Mouse (Mus musculus) midbrain, postnatal 0 days (tissue): Measurements from ENCODE around the gene Slc25a13. TPM values are rescaled to one million over a fixed set of nuclear protein-coding genes. Genes with fewer than 3 reads are reported as not detected.
"Not testable (repeated sequence)": the region's sequence is repeated elsewhere in the genome, so short reads cannot be mapped to it uniquely, and the experiment has no call there.

Source experiments
- ATAC-seq: fragments of 200-750 bp; cut with Nextera tagmentation; 2 replicates; pipeline ENCODE4 v1.8.0; 2017; ENCODE audit warnings: moderate number of reproducible peaks, mild to moderate bottlenecking, moderate TSS enrichment, moderate library complexity; ENCODE audit not compliant: low FRiP score
- DNase-seq: peaks from one replicate; pipeline ENCODE4 v3.0.0-alpha.2; 2015; ENCODE audit warnings: low spot score
- H3K27ac ChIP-seq: fragments of 300-500 bp; sonication (generic); 2 replicates; pipeline ENCODE4 v1.5.1; 2014; ENCODE audit warnings: low read depth, mild to moderate bottlenecking, low read length, mixed read lengths
- H3K27me3 ChIP-seq: fragments of 300-500 bp; sonication (generic); 2 replicates; pipeline ENCODE4 v1.6.1; 2014; ENCODE audit warnings: low read length, control low read depth, mixed read lengths; ENCODE audit not compliant: insufficient read depth
- H3K36me3 ChIP-seq: fragments of 300-500 bp; sonication (generic); 2 replicates; pipeline ENCODE4 v1.6.1; 2014; ENCODE audit warnings: low read length, control low read depth, mixed read lengths; ENCODE audit not compliant: insufficient read depth
- H3K4me1 ChIP-seq: fragments of 300-500 bp; sonication (generic); 2 replicates; pipeline ENCODE4 v1.6.1; 2014; ENCODE audit warnings: mild to moderate bottlenecking, control low read depth, antibody characterized with exemption, low read length, mixed read lengths; ENCODE audit not compliant: insufficient read depth
- H3K4me2 ChIP-seq: fragments of 300-500 bp; sonication (generic); 2 replicates; pipeline ENCODE4 v1.6.1; 2014; ENCODE audit warnings: low read depth, mild to moderate bottlenecking, low read length, mixed read lengths; ENCODE audit not compliant: poor library complexity, severe bottlenecking
- H3K4me3 ChIP-seq: fragments of 300-500 bp; sonication (generic); 2 replicates; pipeline ENCODE4 v1.5.1; 2014; ENCODE audit warnings: low read depth, mild to moderate bottlenecking, low read length, moderate library complexity
- H3K9ac ChIP-seq: fragments of 300-500 bp; sonication (generic); replicated peaks from 2 replicates; pipeline ENCODE4 v1.6.1; 2014; ENCODE audit warnings: mild to moderate bottlenecking, low read length, moderate library complexity, mixed read lengths; ENCODE audit not compliant: poor library complexity, severe bottlenecking
- H3K9me3 ChIP-seq: fragments of 300-500 bp; sonication (generic); 2 replicates; pipeline ENCODE4 v1.6.1; 2016; ENCODE audit warnings: low read length, control low read depth
- CTCF ChIP-seq: IDR thresholded peaks from 2 replicates; pipeline ENCODE4 v1.5.1; 2016; ENCODE audit warnings: antibody characterized with exemption, mild to moderate bottlenecking
- WGBS: fragments of 180-500 bp; shearing (Covaris S2); extraction: QIAGEN DNeasy Blood & Tissue Kit; methylation state at CpG from one replicate; pipeline ENCODE4 v1.1.7; 2014; 5-methylcytosine and 5-hydroxymethylcytosine counted together
- polyA plus RNA-seq: library from polyadenylated mRNA; unstranded; fragments of >200 nt; fragmentation: Nextera tagmentation; extraction: Ambion mirVana; gene quantifications from 2 replicates; pipeline ENCODE4 v1.2.1, GENCODE M21; 2015
- total RNA-seq: library from RNA; depleted of rRNA; stranded (reverse); fragments of >200 nt; gene quantifications from 2 replicates; pipeline ENCODE4 v1.2.3, GENCODE M21; 2014

Slc25a13 gene
- total and polyA plus RNA-seq, 2 experiments from 2014 or later = 2.1 to 2.4 TPM

DNA sequence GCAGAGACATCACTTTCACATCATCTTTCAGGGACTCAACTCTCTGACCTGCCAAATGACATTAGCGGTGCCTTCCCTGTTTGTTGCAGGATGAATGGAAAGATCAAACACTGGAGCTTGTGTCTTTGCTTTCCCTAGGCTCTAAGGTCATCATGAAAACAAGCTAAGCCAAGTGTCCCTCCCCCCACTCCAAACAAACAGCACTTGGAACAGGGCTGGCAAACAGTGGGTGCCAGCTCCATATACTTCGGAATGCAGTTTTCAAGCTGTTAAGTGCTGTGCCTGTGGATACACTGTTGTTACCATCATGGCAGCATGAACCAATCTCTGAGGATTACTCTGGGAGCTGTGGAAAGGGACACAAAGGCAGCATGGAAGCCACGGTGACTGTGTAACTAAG lies 9.1 kb downstream of the Slc25a13 start:
- Histone ChIP-seq H3K4me1 (no peaks in the 10 kb centered on the region), H3K27me3 (no peaks in the 10 kb centered on the region), H3K27ac (no peak overlapping the region), H3K4me3 (no peak overlapping the region), H3K9me3 (no peaks in the 10 kb centered on the region), H3K36me3 (no peaks in the 10 kb centered on the region), H3K9ac (no peak overlapping the region), H3K4me2 (no peak overlapping the region)
- ATAC-seq (no peak), DNase-seq (no peak)
- WGBS = 71% methylated on average over 3 of the region's 3 CpGs
- no peak for TF ChIP-seq CTCF

GRCm38 (mm10) chr6:6207395-6207794 lies 9.6 kb downstream of the Slc25a13 start:
- TF ChIP-seq CTCF = no peak
- no peak overlapping the region for H3K27ac ChIP-seq
- H3K36me3 ChIP-seq = no peaks in the 10 kb centered on the region
- H3K4me1 ChIP-seq = no peaks in the 10 kb centered on the region
- DNase-seq (no peak), ATAC-seq (no peak)
- no peaks in the 10 kb centered on the region for H3K27me3 ChIP-seq
- H3K9me3 ChIP-seq = no peaks in the 10 kb centered on the region
- H3K4me2 ChIP-seq = no peak overlapping the region
- no peak overlapping the region for H3K9ac ChIP-seq
- no peak overlapping the region for H3K4me3 ChIP-seq
- WGBS = 100% methylated on average over 1 of the region's 1 CpGs

- no peak for TF ChIP-seq CTCF
- no peak for ATAC-seq
- Histone ChIP-seq H3K4me3 (no peak overlapping the region), H3K9ac (no peak overlapping the region), H3K4me2 (no peak overlapping the region), H3K9me3 (no peaks in the 10 kb centered on the region), H3K27ac (no peak overlapping the region), H3K4me1 (no peaks in the 10 kb centered on the region), H3K27me3 (no peaks in the 10 kb centered on the region), H3K36me3 (no peaks in the 10 kb centered on the region)
- 95% methylated on average over 3 of the region's 3 CpGs for WGBS
- no peak for DNase-seq
Measured at GRCm38 (mm10) chr6:6205599-6206165, 11.3 kb downstream of the Slc25a13 start.

DNA sequence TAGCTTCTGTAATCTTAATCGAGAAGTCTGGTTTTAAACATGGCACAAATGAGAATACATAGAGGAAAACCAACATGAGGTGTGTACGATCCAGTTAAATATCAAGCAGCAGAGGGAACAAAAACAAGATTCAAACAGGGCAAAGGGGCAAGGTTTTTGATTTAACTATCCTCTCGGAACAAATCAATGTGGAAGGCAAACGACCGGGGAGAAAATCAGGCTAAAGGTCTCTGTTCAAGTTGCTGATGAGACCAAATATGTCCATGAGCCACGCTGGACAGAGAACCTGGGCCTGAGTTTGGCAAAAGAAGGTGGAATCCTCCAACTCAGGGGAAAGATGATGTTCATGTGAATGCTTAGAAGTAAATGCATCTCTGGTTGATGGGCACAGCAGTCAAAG lies 14.5 kb downstream of the Slc25a13 start:
- no peak overlapping the region for H3K27ac ChIP-seq
- 89% methylated on average over 6 of the region's 6 CpGs for WGBS
- H3K9me3 ChIP-seq = no peaks in the 10 kb centered on the region
- H3K27me3 ChIP-seq = no peaks in the 10 kb centered on the region
- ATAC-seq (no peak), DNase-seq (no peak)
- H3K4me2 ChIP-seq = no peak overlapping the region
- no peak for TF ChIP-seq CTCF
- H3K4me3 ChIP-seq = no peak overlapping the region
- H3K36me3 ChIP-seq = no peaks in the 10 kb centered on the region
- no peak overlapping the region for H3K9ac ChIP-seq
- no peaks in the 10 kb centered on the region for H3K4me1 ChIP-seq

- Histone ChIP-seq H3K4me1 (no peaks in the 10 kb centered on the region), H3K4me2 (no peak overlapping the region), H3K27me3 (no peaks in the 10 kb centered on the region), H3K4me3 (no peak overlapping the region), H3K27ac (no peak overlapping the region), H3K36me3 (no peaks in the 10 kb centered on the region), H3K9me3 (no peaks in the 10 kb centered on the region), H3K9ac (no peak overlapping the region)
- no peak for ATAC-seq
- 84% methylated on average over 5 of the region's 5 CpGs for WGBS
- no peak for TF ChIP-seq CTCF
- no peak for DNase-seq
Measured at GRCm38 (mm10) chr6:6201977-6202376, 15.0 kb downstream of the Slc25a13 start.

DNA sequence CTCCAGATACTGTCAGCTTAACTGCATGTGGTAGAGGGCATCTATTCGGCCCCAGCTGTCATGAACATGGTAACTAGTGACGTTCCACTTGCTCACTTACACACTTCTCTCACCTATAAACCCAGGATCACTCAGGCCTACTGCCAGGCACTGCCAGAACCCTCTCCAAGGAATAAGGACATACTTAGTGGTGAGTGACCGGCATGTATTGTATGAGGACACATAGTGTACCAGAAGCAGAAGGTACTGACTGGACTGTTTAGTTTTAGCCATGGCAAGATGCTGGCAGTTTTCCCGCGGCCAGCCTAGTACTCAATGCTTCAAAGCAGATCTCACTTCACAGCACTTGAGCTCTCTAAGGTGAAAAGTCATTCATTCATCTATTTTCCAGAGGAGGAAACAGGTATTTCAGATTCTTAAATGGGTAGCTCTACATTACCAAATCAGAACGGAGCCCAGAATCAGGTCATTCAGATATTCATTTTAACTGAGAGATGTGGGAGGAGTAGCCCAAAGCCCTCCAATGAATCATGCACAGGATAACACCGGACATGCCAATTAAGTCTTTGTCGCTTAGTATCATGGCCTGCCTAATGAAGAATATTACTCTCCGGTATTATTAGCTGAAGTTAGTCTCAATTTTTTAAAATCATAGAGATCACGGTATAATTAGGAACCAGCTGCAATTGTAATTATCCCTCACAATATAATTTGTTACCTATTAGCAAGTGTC lies 17.7 kb downstream of the Slc25a13 start:
- Histone ChIP-seq H3K4me2 (no peak overlapping the region), H3K9me3 (no peaks in the 10 kb centered on the region), H3K9ac (no peak overlapping the region), H3K4me1 (no peaks in the 10 kb centered on the region), H3K27ac (no peak overlapping the region), H3K27me3 (no peaks in the 10 kb centered on the region), H3K4me3 (no peak overlapping the region), H3K36me3 (no peaks in the 10 kb centered on the region)
- no peak for DNase-seq
- no peak for TF ChIP-seq CTCF
- ATAC-seq = no peak
- 89% methylated on average over 10 of the region's 10 CpGs for WGBS

DNA sequence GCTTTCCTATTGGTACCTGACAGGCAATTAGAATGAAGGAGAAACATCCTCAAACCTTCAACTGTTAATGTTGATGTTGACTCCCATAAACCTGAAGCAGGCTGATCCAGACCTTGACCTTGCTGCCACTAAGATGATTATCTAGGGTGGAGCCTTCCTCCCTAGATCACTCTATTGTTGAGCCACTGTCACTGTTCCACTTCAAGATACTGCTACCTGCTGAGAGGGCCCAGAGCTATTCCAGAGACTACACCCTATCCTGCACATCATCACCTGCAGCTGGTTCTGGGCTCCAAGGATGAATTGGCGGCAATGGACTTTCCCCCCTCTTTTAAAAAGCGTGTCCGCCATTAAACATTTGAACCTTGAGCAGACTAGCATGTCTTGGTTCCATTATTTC lies 18.9 kb downstream of the Slc25a13 start:
- not testable (repeated sequence) for ATAC-seq, H3K27ac ChIP-seq, H3K9me3 ChIP-seq, H3K4me1 ChIP-seq, H3K4me2 ChIP-seq, H3K36me3 ChIP-seq, H3K27me3 ChIP-seq, DNase-seq, H3K9ac ChIP-seq, H3K4me3 ChIP-seq
- 96% methylated on average over 3 of the region's 3 CpGs for WGBS
